8 mouse cellular contexts compared by ENCODE assay signal in the genomic region with DNA sequence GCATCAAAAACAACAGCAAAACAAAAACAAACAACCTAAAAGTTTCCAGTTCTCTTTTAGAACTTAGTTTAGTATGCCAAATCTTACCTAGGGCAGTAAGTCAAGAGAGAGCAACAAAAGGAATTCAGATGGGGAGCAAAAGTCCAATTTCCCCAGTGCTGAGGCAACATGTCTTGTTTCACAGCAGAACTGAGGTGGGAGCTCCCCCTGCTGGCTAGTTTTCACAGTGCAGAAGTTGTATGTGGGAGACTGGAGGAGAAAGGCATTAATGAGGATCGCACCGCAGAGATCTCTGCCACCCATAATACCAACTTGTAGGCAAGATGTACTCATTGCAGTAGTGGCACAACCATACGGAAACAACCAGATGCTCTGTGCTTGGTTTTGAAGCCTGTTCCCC. TPM values are rescaled to one million over a fixed set of nuclear protein-coding genes. Genes with fewer than 3 reads are reported as not detected.
DNase-seq lines count a peak whose midpoint lies in the region; ATAC-seq lines count a peak whose summit lies in the region.

No protein-coding gene starts in this region.

- H3K36me3 ChIP-seq in midbrain, embryonic 11.5 days (ENCODE audit: control insufficient read depth, insufficient read depth, low read length) = no peaks in the 10 kb centered on the region
- H3K36me3 ChIP-seq in midbrain, embryonic 13.5 days = peaks cover 30% of the 10 kb centered on the region
- no peaks in the 10 kb centered on the region for H3K36me3 ChIP-seq in intestine, embryonic 15.5 days

- intact Hi-C loops in left cerebral cortex, postnatal 4 days (cut with DNase I) = loop anchor here (10.0 kb wide), 1 partner anchor 174 kb away; no protein-coding TSS in a partner anchor

- DNase-seq in midbrain, embryonic 11.5 days (ENCODE audit: low spot score, missing footprints) = peak; percentile 99
- peak; percentile 36 for DNase-seq in brain, embryonic 18.5 days (ENCODE audit: low read depth, low spot score)
- peak; percentile 89 for DNase-seq in left cerebral cortex, postnatal 4 days
- peak; percentile 88 for DNase-seq in ovary, postnatal 14 days (ENCODE audit: low spot score)
- peak; percentile 64 to 89 for DNase-seq in thymus, postnatal 10 days (ENCODE audit: low spot score in 2 of 2)

- H3K27ac ChIP-seq in midbrain, embryonic 11.5 days (ENCODE audit: low read depth, low read length) = no peak overlapping the region
- H3K27ac ChIP-seq in midbrain, embryonic 13.5 days = no peak overlapping the region
- H3K27ac ChIP-seq in intestine, embryonic 15.5 days = no peak overlapping the region

- WGBS in midbrain, embryonic 11.5 days = 72% methylated on average over 3 of the region's 3 CpGs
- WGBS in midbrain, embryonic 13.5 days = 54% methylated on average over 3 of the region's 3 CpGs
- 61% methylated on average over 3 of the region's 3 CpGs for WGBS in intestine, embryonic 15.5 days

- no peak overlapping the region for H3K9ac ChIP-seq in midbrain, embryonic 11.5 days (ENCODE audit: low read length)
- no peak overlapping the region for H3K9ac ChIP-seq in midbrain, embryonic 13.5 days (replicated peaks)
- no peak overlapping the region for H3K9ac ChIP-seq in intestine, embryonic 15.5 days

- ATAC-seq in midbrain, embryonic 11.5 days (ENCODE audit: low FRiP score) = no peak
- no peak for ATAC-seq in midbrain, embryonic 13.5 days
- ATAC-seq in frontal cortex, adult (ENCODE audit: low TSS enrichment) = peak; percentile 82; the same call in 1 of the 2 replicates
- ATAC-seq in intestine, embryonic 15.5 days = 0 out of 2 replicates have a peak, but pooled peaks have one; percentile 15

- H3K4me2 ChIP-seq in midbrain, embryonic 11.5 days = no peak overlapping the region
- H3K4me2 ChIP-seq in midbrain, embryonic 13.5 days (replicated peaks) = no peak overlapping the region
- H3K4me2 ChIP-seq in intestine, embryonic 15.5 days (replicated peaks) = no peak overlapping the region

- H3K4me3 ChIP-seq in midbrain, embryonic 11.5 days (ENCODE audit: low read depth, low read length) = no peak overlapping the region
- H3K4me3 ChIP-seq in midbrain, embryonic 13.5 days (replicated peaks) = no peak overlapping the region
- H3K4me3 ChIP-seq in intestine, embryonic 15.5 days (replicated peaks) = no peak overlapping the region

- no peaks in the 10 kb centered on the region for H3K9me3 ChIP-seq in midbrain, embryonic 11.5 days (ENCODE audit: control insufficient read depth, low read length)
- H3K9me3 ChIP-seq in midbrain, embryonic 13.5 days = no peaks in the 10 kb centered on the region
- H3K9me3 ChIP-seq in intestine, embryonic 15.5 days = no peaks in the 10 kb centered on the region

- H3K4me1 ChIP-seq in midbrain, embryonic 11.5 days (ENCODE audit: control insufficient read depth, insufficient read depth, low read length) = no peaks in the 10 kb centered on the region
- H3K4me1 ChIP-seq in midbrain, embryonic 13.5 days (replicated peaks) = no peaks in the 10 kb centered on the region
- H3K4me1 ChIP-seq in intestine, embryonic 15.5 days (replicated peaks) = no peaks in the 10 kb centered on the region

- no peaks in the 10 kb centered on the region for H3K27me3 ChIP-seq in midbrain, embryonic 11.5 days (ENCODE audit: control insufficient read depth, insufficient read depth, low read length)
- H3K27me3 ChIP-seq in midbrain, embryonic 13.5 days = no peaks in the 10 kb centered on the region
- no peaks in the 10 kb centered on the region for H3K27me3 ChIP-seq in intestine, embryonic 15.5 days (replicated peaks)

RNA-seq across cellular contexts. Expression of gene Nf1, which starts 58.8 kb away (rescaled TPM):
- 10.0 and 10.4 TPM in 2 replicates for polyA plus RNA-seq in midbrain, embryonic 11.5 days (2014; fragmentation: Nextera tagmentation; extraction: Ambion mirVana)
- 7.2 and 8.0 TPM in 2 replicates for polyA plus RNA-seq in midbrain, embryonic 13.5 days (2015; fragmentation: Nextera tagmentation; extraction: Ambion mirVana)
- 4.7 and 5.2 TPM in 2 replicates for polyA plus RNA-seq in intestine, embryonic 15.5 days (2015; fragmentation: Nextera tagmentation; extraction: Ambion mirVana)
- total RNA-seq in left cerebral cortex, postnatal 4 days (2021) = 100 to 1,000 TPM; 102 to 107 TPM

Comparison
In these comparisons a context has a peak if more than half of its experiments do, and no peak if none do; other contexts are left out.
1. ATAC-seq: peak in frontal cortex, adult (single experiment) and intestine, embryonic 15.5 days (single experiment); none in midbrain, embryonic 11.5 days (single experiment) and midbrain, embryonic 13.5 days (single experiment).
2. DNase-seq: peak in every context shown above with its lines; median percentile 99 in midbrain, embryonic 11.5 days; 89 in left cerebral cortex, postnatal 4 days; 88 in ovary, postnatal 14 days; 76 in thymus, postnatal 10 days; 36 in brain, embryonic 18.5 days.